Mouse (Mus musculus) midbrain, embryonic 11.5 days (tissue): Measurements from ENCODE around the gene Hbb-bh1. TPM values are rescaled to one million over a fixed set of nuclear protein-coding genes. Genes with fewer than 3 reads are reported as not detected.
"Not testable (repeated sequence)": the region's sequence is repeated elsewhere in the genome, so short reads cannot be mapped to it uniquely, and the experiment has no call there.

Experiments used
- ATAC-seq: fragments of 200-750 bp; cut with Nextera tagmentation; 2 replicates; pipeline ENCODE4 v1.8.0; 2017; ENCODE audit warnings: moderate TSS enrichment, moderate library complexity; ENCODE audit not compliant: low FRiP score
- DNase-seq: peaks from one replicate; pipeline ENCODE4 v3.0.0; 2015; ENCODE audit warnings: low spot score; ENCODE audit errors: missing footprints
- H3K27ac ChIP-seq: fragments of 300-500 bp; sonication (generic); 2 replicates; pipeline ENCODE4 v1.5.1; 2014; ENCODE audit warnings: low read depth, low read length
- H3K27me3 ChIP-seq: fragments of 300-500 bp; sonication (generic); 2 replicates; pipeline ENCODE4 v1.6.1; 2014; ENCODE audit warnings: mild to moderate bottlenecking, low read length, moderate library complexity, mixed read lengths; ENCODE audit not compliant: control insufficient read depth, insufficient read depth
- H3K36me3 ChIP-seq: fragments of 300-500 bp; sonication (generic); 2 replicates; pipeline ENCODE4 v1.6.1; 2014; ENCODE audit warnings: mild to moderate bottlenecking, low read length, moderate library complexity, mixed read lengths; ENCODE audit not compliant: control insufficient read depth, insufficient read depth
- H3K4me1 ChIP-seq: fragments of 300-500 bp; sonication (generic); 2 replicates; pipeline ENCODE4 v1.6.1; 2014; ENCODE audit warnings: low read length; ENCODE audit not compliant: control insufficient read depth, insufficient read depth
- H3K4me2 ChIP-seq: fragments of 300-500 bp; sonication (generic); 2 replicates; pipeline ENCODE4 v1.6.1; 2014; ENCODE audit warnings: mild to moderate bottlenecking, moderate library complexity
- H3K4me3 ChIP-seq: fragments of 300-500 bp; sonication (generic); 2 replicates; pipeline ENCODE4 v1.5.1; 2014; ENCODE audit warnings: low read depth, low read length
- H3K9ac ChIP-seq: fragments of 300-500 bp; sonication (generic); 2 replicates; pipeline ENCODE4 v1.6.1; 2014; ENCODE audit warnings: low read length
- H3K9me3 ChIP-seq: fragments of 300-500 bp; sonication (generic); 2 replicates; pipeline ENCODE4 v1.6.1; 2016; ENCODE audit warnings: low read length; ENCODE audit not compliant: control insufficient read depth
- WGBS: fragments of 180-500 bp; shearing (Covaris S2); extraction: QIAGEN DNeasy Blood & Tissue Kit; methylation state at CpG from one replicate; pipeline ENCODE4 v1.1.7; 2014; 5-methylcytosine and 5-hydroxymethylcytosine counted together
- polyA plus RNA-seq: library from polyadenylated mRNA; unstranded; fragments of >200 nt; fragmentation: Nextera tagmentation; extraction: Ambion mirVana; gene quantifications from 2 replicates; pipeline ENCODE4 v1.2.1, GENCODE M21; 2014

The Hbb-bh1 gene
- polyA plus RNA-seq, 1 experiment from 2014 or later = 2,795 TPM

- ATAC-seq (no peak), DNase-seq (no peak)
- Histone ChIP-seq H3K9ac (no peak overlapping the region), H3K9me3 (no peaks in the 10 kb centered on the region), H3K4me1 (no peaks in the 10 kb centered on the region), H3K4me2 (no peak overlapping the region), H3K27me3 (no peaks in the 10 kb centered on the region), H3K36me3 (no peaks in the 10 kb centered on the region), H3K27ac (no peak overlapping the region), H3K4me3 (no peak overlapping the region)
- WGBS = 84% methylated on average over 1 of the region's 1 CpGs
Measured at GRCm38 (mm10) chr7:103854669-103855068, 11.7 kb upstream of the Hbb-bh1 start.

GRCm38 (mm10) chr7:103853090-103853489 lies 10.1 kb upstream of the Hbb-bh1 start, which contains the start of gene Hbb-y:
TSS of gene Hbb-y (minus strand) at chr7:103853216.
- 76% methylated on average over 2 of the region's 2 CpGs for WGBS
- no peak for DNase-seq
- no peaks in the 10 kb centered on the region for H3K9me3 ChIP-seq

DNA sequence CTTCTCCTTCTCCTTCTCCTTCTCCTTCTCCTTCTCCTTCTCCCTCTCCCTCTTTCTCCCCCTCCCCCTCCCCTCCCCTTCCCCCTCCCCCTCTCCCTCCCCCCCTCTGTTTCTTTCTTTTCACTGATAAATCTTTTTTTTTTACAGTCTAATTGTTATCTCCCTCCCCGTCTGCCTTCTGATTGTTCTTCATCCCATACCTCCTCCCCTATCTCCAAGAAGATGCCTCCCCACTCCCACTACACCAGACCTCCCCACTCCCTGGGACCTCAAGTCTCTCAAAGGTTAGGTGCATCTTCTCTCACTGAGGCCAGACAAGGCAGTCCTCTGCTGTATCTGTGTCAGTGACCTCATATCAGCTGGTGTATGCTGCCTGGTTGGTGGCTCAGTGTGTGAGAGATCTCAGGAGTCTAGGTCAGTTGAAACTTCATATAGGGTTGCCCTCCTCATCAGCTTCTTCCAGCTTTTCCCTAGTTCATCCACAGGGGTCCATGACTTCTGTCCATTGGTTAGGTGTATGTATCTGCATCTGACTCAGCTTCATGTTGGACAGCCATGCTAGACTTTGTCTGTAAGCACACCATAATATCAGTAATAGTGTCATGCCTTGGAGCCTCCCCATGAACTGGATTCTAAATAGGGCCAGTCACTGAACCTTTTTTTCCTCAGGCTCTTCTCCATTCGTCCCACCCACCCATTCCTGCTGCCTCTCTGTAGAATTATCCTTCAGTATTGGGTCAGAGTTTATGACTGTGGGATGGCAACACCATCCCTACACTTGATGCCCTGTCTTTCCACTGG lies 1.8 kb upstream of the Hbb-bh1 start:
- WGBS = 40% methylated on average over 1 of the region's 2 CpGs
- no peak for DNase-seq
- Histone ChIP-seq H3K4me3 (no peak overlapping the region), H3K4me2 (no peak overlapping the region), H3K9ac (no peak overlapping the region), H3K4me1 (no peaks in the 10 kb centered on the region), H3K36me3 (no peaks in the 10 kb centered on the region), H3K27ac (no peak overlapping the region), H3K27me3 (no peaks in the 10 kb centered on the region), H3K9me3 (no peaks in the 10 kb centered on the region)
- ATAC-seq = no peak

More at GRCm38 (mm10) chr7:103853090-103853489, 10.1 kb upstream of the Hbb-bh1 start, which contains the start of gene Hbb-y:
- Histone ChIP-seq H3K27ac (no peak within 1 kb of the TSS), H3K27me3 (no peaks in the 10 kb centered on the region), H3K4me3 (no peak within 1 kb of the TSS), H3K9ac (no peak within 1 kb of the TSS), H3K4me2 (no peak within 1 kb of the TSS), H3K36me3 (no peaks in the 10 kb centered on the region), H3K4me1 (no peaks in the 10 kb centered on the region)
- 0 out of 2 replicates have a peak, but pooled peaks have one; percentile 4 for ATAC-seq

DNA sequence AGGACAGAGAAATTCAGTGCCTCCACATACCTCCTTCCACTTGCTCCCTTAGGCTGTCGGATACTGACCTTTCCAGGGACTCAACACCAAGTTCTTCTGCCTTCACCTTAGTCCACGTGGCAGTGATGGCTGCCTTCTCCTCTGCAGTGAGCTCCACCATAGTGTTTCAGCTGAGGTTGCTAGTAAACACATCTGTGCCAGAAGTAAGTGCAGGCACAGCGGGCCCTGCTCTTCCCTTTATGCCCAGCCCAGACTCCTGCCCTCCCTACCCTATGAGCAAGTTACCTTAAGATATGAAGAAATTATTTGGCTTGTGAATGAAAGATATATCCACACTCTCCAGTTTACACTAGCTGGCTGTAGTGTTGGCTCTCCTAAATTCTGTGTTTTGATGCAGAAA lies 2.7 kb downstream of the Hbb-bh1 start, which contains the start of gene Hbb-bh2:
Hbb-bh2 (minus strand) TSS at position 253 of the 400 bp plus-strand sequence.
- Histone ChIP-seq H3K36me3 (no peaks in the 10 kb centered on the region), H3K4me3 (no peak within 1 kb of the TSS), H3K27ac (no peak within 1 kb of the TSS), H3K9me3 (no peaks in the 10 kb centered on the region), H3K4me2 (no peak within 1 kb of the TSS), H3K4me1 (no peaks in the 10 kb centered on the region), H3K27me3 (no peaks in the 10 kb centered on the region), H3K9ac (no peak within 1 kb of the TSS)
- ATAC-seq = no peak
- DNase-seq = no peak
- WGBS = 77% methylated on average over 3 of the region's 3 CpGs

- no peak for ATAC-seq
- Histone ChIP-seq H3K9ac (no peak within 1 kb of the TSS), H3K4me2 (no peak within 1 kb of the TSS), H3K4me1 (no peaks in the 10 kb centered on the region), H3K36me3 (no peaks in the 10 kb centered on the region), H3K27me3 (no peaks in the 10 kb centered on the region), H3K9me3 (no peaks in the 10 kb centered on the region), H3K4me3 (no peak within 1 kb of the TSS), H3K27ac (no peak within 1 kb of the TSS)
- WGBS = 94% methylated on average over 4 of the region's 4 CpGs
- no peak for DNase-seq
Measured at GRCm38 (mm10) chr7:103827808-103828207, 15.2 kb downstream of the Hbb-bh1 start, which contains the start of gene Hbb-bs. TSS of gene Hbb-bs (minus strand) at chr7:103828096.

GRCm38 (mm10) chr7:103827139-103827538 lies 15.8 kb downstream of the Hbb-bh1 start:
- not testable (repeated sequence) for H3K9ac ChIP-seq, DNase-seq, H3K27ac ChIP-seq, H3K4me3 ChIP-seq, H3K4me1 ChIP-seq, H3K4me2 ChIP-seq, ATAC-seq, H3K27me3 ChIP-seq, H3K36me3 ChIP-seq, H3K9me3 ChIP-seq
- WGBS = no CpG with 5 or more reads among the region's 2 CpGs

GRCm38 (mm10) chr7:103826255-103826887 lies 16.6 kb downstream of the Hbb-bh1 start:
- Histone ChIP-seq H3K9me3 (no peaks in the 10 kb centered on the region), H3K27me3 (no peaks in the 10 kb centered on the region), H3K4me2 (no peak overlapping the region), H3K36me3 (no peaks in the 10 kb centered on the region), H3K4me3 (no peak overlapping the region), H3K9ac (no peak overlapping the region), H3K4me1 (no peaks in the 10 kb centered on the region), H3K27ac (no peak overlapping the region)
- 85% methylated on average over 3 of the region's 3 CpGs for WGBS
- DNase-seq = no peak
- ATAC-seq = no peak

GRCm38 (mm10) chr7:103825536-103826254 lies 17.3 kb downstream of the Hbb-bh1 start:
- Histone ChIP-seq H3K27ac (no peak overlapping the region), H3K9me3 (no peaks in the 10 kb centered on the region), H3K4me3 (no peak overlapping the region), H3K4me2 (no peak overlapping the region), H3K27me3 (no peaks in the 10 kb centered on the region), H3K9ac (no peak overlapping the region), H3K4me1 (no peaks in the 10 kb centered on the region), H3K36me3 (no peaks in the 10 kb centered on the region)
- DNase-seq = no peak
- WGBS = 88% methylated on average over 3 of the region's 3 CpGs
- no peak for ATAC-seq
